Mouse (Mus musculus) MEL (cell line): ENCODE data around the gene Slc2a13. TPM values are rescaled to one million over a fixed set of nuclear protein-coding genes. Genes with fewer than 3 reads are reported as not detected.

ENCODE experiments used
- DNase-seq: peaks from one replicate; pipeline ENCODE4 v3.0.0; 2011; ENCODE audit warnings: low read depth, low spot score
- H3K27ac ChIP-seq: 2 replicates; pipeline ENCODE4 v1.5.1; 2012; ENCODE audit warnings: low read depth, mild to moderate bottlenecking, control low read depth, low read length, moderate library complexity; ENCODE audit not compliant: control insufficient read depth
- H3K27me3 ChIP-seq, 2 experiments: fragments of 150-350 bp in 1 of 2; sonication (generic) in 1 of 2; 2 replicates each; pipeline ENCODE4 v1.6.1; 2012; ENCODE audit warnings: low read length in 2 of 2, mild to moderate bottlenecking in 2 of 2, improper control_type of control experiment in 1 of 2, moderate library complexity in 1 of 2; ENCODE audit not compliant: insufficient read depth in 2 of 2, control insufficient read depth in 1 of 2
- H3K36me3 ChIP-seq, 2 experiments: 2 replicates each; pipeline ENCODE4 v1.6.1; 2012 to 2014; ENCODE audit warnings: low read length in 2 of 2, improper control_type of control experiment in 1 of 2, inconsistent platforms in 1 of 2, mild to moderate bottlenecking in 1 of 2; ENCODE audit not compliant: insufficient read depth in 2 of 2, control insufficient read depth in 1 of 2
- H3K4me1 ChIP-seq, 2 experiments: fragments of 150-350 bp in 1 of 2; sonication (generic) in 1 of 2; 2 replicates each; pipeline ENCODE4 v1.6.1; 2012; ENCODE audit warnings: low read length in 2 of 2, improper control_type of control experiment in 1 of 2, mild to moderate bottlenecking in 1 of 2; ENCODE audit not compliant: insufficient read depth in 2 of 2, control insufficient read depth in 1 of 2
- H3K4me3 ChIP-seq, 2 experiments: fragments of 150-350 bp in 1 of 2; sonication (generic) in 1 of 2; 2 replicates each; pipeline ENCODE4 v1.5.1; 2012; ENCODE audit warnings: low read depth in 2 of 2, low read length in 2 of 2, mild to moderate bottlenecking in 2 of 2, moderate library complexity in 2 of 2, control low read depth in 1 of 2, improper control_type of control experiment in 1 of 2; ENCODE audit not compliant: control insufficient read depth in 1 of 2, insufficient read depth in 1 of 2
- H3K79me2 ChIP-seq: 2 replicates; pipeline ENCODE4 v1.6.1; 2012; ENCODE audit warnings: mild to moderate bottlenecking, low read length, moderate library complexity; ENCODE audit not compliant: control insufficient read depth, poor library complexity, insufficient read depth
- H3K9ac ChIP-seq: 2 replicates; pipeline ENCODE4 v1.6.1; 2012; ENCODE audit warnings: low read depth, mild to moderate bottlenecking, control low read depth, low read length, moderate library complexity; ENCODE audit not compliant: control insufficient read depth, poor library complexity, severe bottlenecking
- H3K9me3 ChIP-seq: fragments of 150-350 bp; sonication (generic); replicated peaks from 2 replicates; pipeline ENCODE4 v1.6.1; 2012; ENCODE audit warnings: mild to moderate bottlenecking, low read length, improper control_type of control experiment, moderate library complexity; ENCODE audit not compliant: insufficient read depth
- CHD1 ChIP-seq: IDR thresholded peaks from 2 replicates; pipeline ENCODE4 v1.6.1; 2012; ENCODE audit warnings: low read depth, mild to moderate bottlenecking, inconsistent platforms, low read length, improper control_type of control experiment
- CTCF ChIP-seq, 3 experiments: IDR thresholded peaks in 2 of 3; conservative IDR thresholded peaks in 1 of 3; 2 replicates each; pipeline ENCODE4 v1.5.1; 2011 to 2012; ENCODE audit warnings: low read length in 3 of 3, low read depth in 2 of 3, mild to moderate bottlenecking in 2 of 3, improper control_type of control experiment in 1 of 3, inconsistent platforms in 1 of 3, mixed read lengths in 1 of 3, moderate library complexity in 1 of 3; ENCODE audit not compliant: control insufficient read depth in 1 of 3, insufficient read depth in 1 of 3, poor library complexity in 1 of 3, severe bottlenecking in 1 of 3
- E2F4 ChIP-seq: IDR thresholded peaks from 2 replicates; pipeline ENCODE4 v1.6.1; 2011; ENCODE audit warnings: low read depth, low read length, improper control_type of control experiment, borderline replicate concordance
- ELF1 ChIP-seq: IDR thresholded peaks from 2 replicates; pipeline ENCODE4 v1.6.1; 2014; ENCODE audit warnings: low read depth, mild to moderate bottlenecking, inconsistent platforms, low read length, improper control_type of control experiment, moderate library complexity
- EP300 ChIP-seq, 2 experiments: IDR thresholded peaks; 2 replicates each; pipeline ENCODE4 v1.6.1; 2011; ENCODE audit warnings: improper control_type of control experiment in 2 of 2, low read length in 2 of 2, low read depth in 1 of 2, mild to moderate bottlenecking in 1 of 2
- GATA1 ChIP-seq: IDR thresholded peaks from 2 replicates; pipeline ENCODE4 v1.6.1; 2011; ENCODE audit warnings: low read depth, low read length, improper control_type of control experiment
- KAT2A ChIP-seq: conservative IDR thresholded peaks from 2 replicates; pipeline ENCODE4 v1.6.1; 2012; ENCODE audit warnings: low read depth, low read length, improper control_type of control experiment, inconsistent platforms
- MAZ ChIP-seq: IDR thresholded peaks from 2 replicates; pipeline ENCODE4 v1.6.1; 2012; ENCODE audit warnings: low read depth, mild to moderate bottlenecking, inconsistent platforms, low read length, improper control_type of control experiment
- MXI1 ChIP-seq: IDR thresholded peaks from 2 replicates; pipeline ENCODE4 v1.6.1; 2011; ENCODE audit warnings: mild to moderate bottlenecking, low read depth, low read length, improper control_type of control experiment
- MYC ChIP-seq: IDR thresholded peaks from 2 replicates; pipeline ENCODE4 v1.6.1; 2011; ENCODE audit warnings: low read depth, mild to moderate bottlenecking, low read length, improper control_type of control experiment, moderate library complexity
- NELFE ChIP-seq: IDR thresholded peaks from 2 replicates; pipeline ENCODE4 v1.6.1; 2011; ENCODE audit warnings: low read depth, low read length, improper control_type of control experiment
- POLR2AphosphoS2 ChIP-seq: IDR thresholded peaks from 2 replicates; pipeline ENCODE4 v1.6.1; 2011; ENCODE audit warnings: low read length, improper control_type of control experiment
- SMC3 ChIP-seq: IDR thresholded peaks from 2 replicates; pipeline ENCODE4 v1.6.1; 2011; ENCODE audit warnings: low read depth, low read length, improper control_type of control experiment
- TAL1 ChIP-seq: IDR thresholded peaks from 2 replicates; pipeline ENCODE4 v1.6.1; 2012; ENCODE audit warnings: mild to moderate bottlenecking, inconsistent platforms, low read length, moderate library complexity, mixed read lengths
- UBTF ChIP-seq: IDR thresholded peaks from 2 replicates; pipeline ENCODE4 v1.6.1; 2012; ENCODE audit warnings: low read depth, mild to moderate bottlenecking, inconsistent platforms, low read length, improper control_type of control experiment, moderate library complexity, borderline replicate concordance; ENCODE audit not compliant: insufficient read depth
- USF1 ChIP-seq: IDR thresholded peaks from 2 replicates; pipeline ENCODE4 v1.6.1; 2014; ENCODE audit warnings: low read depth, mild to moderate bottlenecking, inconsistent platforms, low read length, improper control_type of control experiment, moderate library complexity
- ZC3H11A ChIP-seq: IDR thresholded peaks from 2 replicates; pipeline ENCODE4 v1.6.1; 2012; ENCODE audit warnings: low read depth, mild to moderate bottlenecking, inconsistent platforms, low read length, improper control_type of control experiment
- ZMIZ1 ChIP-seq: IDR thresholded peaks from 2 replicates; pipeline ENCODE4 v1.6.1; 2012; ENCODE audit warnings: low read depth, mild to moderate bottlenecking, inconsistent platforms, low read length, improper control_type of control experiment, moderate library complexity
- ZNF384 ChIP-seq: IDR thresholded peaks from 2 replicates; pipeline ENCODE4 v1.6.1; 2012; ENCODE audit warnings: low read depth, mild to moderate bottlenecking, inconsistent platforms, low read length, improper control_type of control experiment
- polyA plus RNA-seq, 2 experiments: library from polyadenylated mRNA; stranded (reverse) in 1 of 2; unstranded in 1 of 2; fragments of >175 nt in 1 of 2; fragments of >200 nt in 1 of 2; gene quantifications; 2 replicates each; pipeline versions ENCODE4 v1.2.1 to v1.2.4; 2012; ENCODE audit warnings: low replicate concordance in 2 of 2, low read depth in 1 of 2; ENCODE audit not compliant: insufficient read length in 2 of 2, insufficient read depth in 1 of 2, missing spikeins in 1 of 2
- total RNA-seq: library from RNA; depleted of rRNA; stranded (reverse); fragments of 300-350 nt; gene quantifications from 2 replicates; pipeline ENCODE4 v1.2.3, GENCODE M21; 2012

Slc2a13 gene
- total and polyA plus RNA-seq, 3 experiments, result not detected

GRCm38 (mm10) chr15:91299319-91299835 is 273.7 kb downstream of the Slc2a13 start:
- Histone ChIP-seq H3K27me3 (no peaks in the 10 kb centered on the region), H3K79me2 (no peaks in the 10 kb centered on the region), H3K27ac (no peak overlapping the region), H3K9me3 (no peaks in the 10 kb centered on the region), H3K4me3 (no peak overlapping the region), H3K9ac (no peak overlapping the region), H3K36me3 (no peaks in the 10 kb centered on the region), H3K4me1 (no peaks in the 10 kb centered on the region)
- no peak for DNase-seq
- TF ChIP-seq ZC3H11A (no peak), MAZ (no peak), KAT2A (no peak), MYC (no peak), ZNF384 (no peak), UBTF (no peak), E2F4 (no peak), TAL1 (no peak), USF1 (no peak), MXI1 (no peak), GATA1 (no peak)

DNA sequence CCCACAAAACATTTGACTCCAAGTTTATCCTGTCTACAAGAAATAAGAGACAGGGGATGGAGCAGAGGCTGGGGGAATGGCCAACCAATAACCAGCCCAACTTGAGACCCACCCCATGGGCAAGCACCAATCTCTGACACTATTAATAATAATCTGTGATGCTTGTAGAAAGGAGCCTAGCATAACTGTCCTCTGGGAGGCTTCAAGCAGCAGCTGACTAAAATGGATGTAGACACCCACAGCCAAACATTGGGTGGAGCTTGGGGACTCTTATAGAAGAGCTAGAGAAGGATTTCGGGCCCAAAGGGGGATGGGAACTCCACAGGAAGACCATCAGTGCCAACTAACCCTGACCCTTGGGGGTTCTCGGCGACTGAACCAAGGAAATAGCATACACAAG is 289.6 kb downstream of the Slc2a13 start:
- H3K36me3 ChIP-seq, result no peaks in the 10 kb centered on the region
- H3K4me3 ChIP-seq, result no peak overlapping the region
- TF ChIP-seq ELF1 (no peak), POLR2AphosphoS2 (no peak), CTCF (IDR thresholded peaks at IDR 0.05 in 2 of 3, conservative IDR thresholded peaks at IDR 0.05 in 1 of 3; ENCODE audit: control insufficient read depth in 1 of 3, insufficient read depth in 1 of 3, low read depth in 2 of 3, low read length in 3 of 3, poor library complexity in 1 of 3, severe bottlenecking in 1 of 3) (no peak), NELFE (no peak)
- H3K27me3 ChIP-seq, result no peaks in the 10 kb centered on the region
- no peak overlapping the region for H3K9ac ChIP-seq
- H3K4me1 ChIP-seq, result no peaks in the 10 kb centered on the region
- no peaks in the 10 kb centered on the region for H3K9me3 ChIP-seq
- DNase-seq, result no peak
- H3K79me2 ChIP-seq, result no peaks in the 10 kb centered on the region
- H3K27ac ChIP-seq, result no peak overlapping the region

DNA sequence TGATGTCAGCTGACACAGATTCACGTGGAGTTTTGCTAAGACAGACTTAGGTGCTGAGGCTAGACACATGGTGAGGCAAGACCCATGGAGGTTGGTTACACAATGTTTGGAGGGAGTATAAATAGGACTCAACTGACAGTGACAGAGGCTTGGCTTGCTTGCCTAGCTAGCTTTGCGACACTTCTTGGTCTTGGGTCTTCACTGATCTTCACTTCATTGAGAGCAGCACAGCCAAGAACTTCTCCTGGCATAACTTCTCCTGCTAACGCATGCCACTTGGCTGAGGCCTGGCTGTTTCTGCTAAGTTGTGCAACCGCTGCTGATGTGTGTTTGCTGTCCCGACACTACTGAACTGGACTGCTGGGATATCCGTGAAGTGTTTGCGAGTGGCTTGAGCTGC is 290.2 kb downstream of the Slc2a13 start:
- Histone ChIP-seq H3K9me3 (no peaks in the 10 kb centered on the region), H3K79me2 (no peaks in the 10 kb centered on the region), H3K9ac (no peak overlapping the region), H3K27ac (no peak overlapping the region), H3K27me3 (no peaks in the 10 kb centered on the region), H3K4me3 (no peak overlapping the region), H3K4me1 (no peaks in the 10 kb centered on the region), H3K36me3 (no peaks in the 10 kb centered on the region)
- TF ChIP-seq KAT2A, result no peak
- TF ChIP-seq SMC3, result no peak
- TF ChIP-seq CHD1, result no peak
- no peak for TF ChIP-seq EP300 (IDR thresholded peaks at IDR 0.05; ENCODE audit: low read depth in 1 of 2, low read length in 2 of 2)
- TF ChIP-seq POLR2AphosphoS2, result no peak
- no peak for TF ChIP-seq ZMIZ1
- DNase-seq, result no peak
